7 mouse cellular contexts compared by ENCODE assay signal in genomic region chr12:108244778-108245177, GRCm38 (mm10). TPM values are rescaled to one million over a fixed set of nuclear protein-coding genes. Genes with fewer than 3 reads are reported as not detected.
DNase-seq lines count a peak whose midpoint lies in the region; ATAC-seq and TF ChIP-seq lines count a peak whose summit lies in the region.

No protein-coding gene starts in this region.

- H3K36me3 ChIP-seq in embryonic facial prominence, embryonic 10.5 days (replicated peaks), result peaks cover 11% of the 10 kb centered on the region; the same call in 1 of the 2 replicates
- no peaks in the 10 kb centered on the region for H3K36me3 ChIP-seq in heart, embryonic 13.5 days
- H3K36me3 ChIP-seq in kidney, embryonic 15.5 days, result no peaks in the 10 kb centered on the region
- peaks cover 1% of the 10 kb centered on the region; the same call in 1 of the 2 replicates for H3K36me3 ChIP-seq in small intestine, adult 2 months (ENCODE audit: control insufficient read depth, insufficient read depth, low read length)

- H3K9me3 ChIP-seq in embryonic facial prominence, embryonic 10.5 days, result no peaks in the 10 kb centered on the region
- H3K9me3 ChIP-seq in heart, embryonic 13.5 days, result no peaks in the 10 kb centered on the region
- H3K9me3 ChIP-seq in kidney, embryonic 15.5 days (replicated peaks), result no peaks in the 10 kb centered on the region

- peak; percentile 80 for DNase-seq in adrenal gland, postnatal 25 days
- peak; percentile 46 for DNase-seq in embryonic facial prominence, embryonic 10.5 days (ENCODE audit: low spot score)
- DNase-seq in lung, postnatal 10 days, result peak; percentile 89

- peak overlapping the region; percentile 64 for H3K4me2 ChIP-seq in heart, embryonic 13.5 days
- peak overlapping the region; percentile 32; the same call in 1 of the 2 replicates for H3K4me2 ChIP-seq in kidney, embryonic 15.5 days

- ATAC-seq in heart, embryonic 13.5 days (ENCODE audit: extremely low read depth, insufficient number of reproducible peaks, low FRiP score, low TSS enrichment), result 0 out of 2 replicates have a peak, but pooled peaks have one; percentile 2
- ATAC-seq in kidney, embryonic 15.5 days (replicated peaks; ENCODE audit: low FRiP score), result peak; percentile 21
- no peak for ATAC-seq in erythroid progenitor cell, adult 5-6 weeks (replicated peaks; ENCODE audit: low FRiP score, poor library complexity, severe bottlenecking)

- TF ChIP-seq CTCF in small intestine, adult 2 months (IDR thresholded peaks at IDR 0.05; ENCODE audit: extremely low read depth, insufficient read length, insufficient replicate concordance, low read depth, low read length), result no peak

- H3K27ac ChIP-seq in embryonic facial prominence, embryonic 10.5 days (replicated peaks), result peak overlapping the region; percentile 84
- peak overlapping the region; percentile 95 for H3K27ac ChIP-seq in heart, embryonic 13.5 days (replicated peaks)
- peak overlapping the region; percentile 77 for H3K27ac ChIP-seq in kidney, embryonic 15.5 days
- peak overlapping the region; percentile 82 for H3K27ac ChIP-seq in small intestine, adult 2 months (ENCODE audit: insufficient read depth, low read depth, low read length)

- peak overlapping the region; percentile 29; the same call in 1 of the 2 replicates for H3K4me3 ChIP-seq in embryonic facial prominence, embryonic 10.5 days
- peak overlapping the region; percentile 26; the same call in 1 of the 2 replicates for H3K4me3 ChIP-seq in heart, embryonic 13.5 days
- H3K4me3 ChIP-seq in kidney, embryonic 15.5 days (replicated peaks), result no peak overlapping the region
- H3K4me3 ChIP-seq in small intestine, adult 2 months (ENCODE audit: low read depth, low read length), result peak overlapping the region; percentile 6; the same call in 1 of the 2 replicates

- WGBS in embryonic facial prominence, embryonic 10.5 days, result 9% methylated on average over 8 of the region's 8 CpGs
- 2% methylated on average over 8 of the region's 8 CpGs for WGBS in heart, embryonic 13.5 days
- WGBS in kidney, embryonic 15.5 days, result 4% methylated on average over 8 of the region's 8 CpGs
- WGBS in small intestine, adult 2 months, result 1% methylated on average over 8 of the region's 8 CpGs

- H3K4me1 ChIP-seq in embryonic facial prominence, embryonic 10.5 days, result peaks cover 91% of the 10 kb centered on the region
- H3K4me1 ChIP-seq in heart, embryonic 13.5 days, result peaks cover 96% of the 10 kb centered on the region
- H3K4me1 ChIP-seq in kidney, embryonic 15.5 days, result peaks cover 94% of the 10 kb centered on the region
- peaks cover 61% of the 10 kb centered on the region for H3K4me1 ChIP-seq in small intestine, adult 2 months (ENCODE audit: control insufficient read depth, insufficient read depth, insufficient read length, low read length)

- no peaks in the 10 kb centered on the region for H3K27me3 ChIP-seq in embryonic facial prominence, embryonic 10.5 days (replicated peaks; ENCODE audit: low read depth, poor library complexity, severe bottlenecking)
- H3K27me3 ChIP-seq in heart, embryonic 13.5 days (replicated peaks), result no peaks in the 10 kb centered on the region
- no peaks in the 10 kb centered on the region for H3K27me3 ChIP-seq in kidney, embryonic 15.5 days
- no peaks in the 10 kb centered on the region for H3K27me3 ChIP-seq in small intestine, adult 2 months (ENCODE audit: control insufficient read depth, insufficient read depth, low read length)

- TF ChIP-seq POLR2A in small intestine, adult 2 months (IDR thresholded peaks at IDR 0.05; ENCODE audit: low read depth, low read length), result no peak

- peak overlapping the region; percentile 65 for H3K9ac ChIP-seq in heart, embryonic 13.5 days
- no peak overlapping the region for H3K9ac ChIP-seq in kidney, embryonic 15.5 days

RNA-seq across cellular contexts. Expression of gene Ccdc85c, which starts 30.4 kb away (rescaled TPM):
- total RNA-seq in adrenal gland, postnatal 25 days (2021), result 19.4 and 19.9 TPM in 2 replicates
- 11.4 and 12.1 TPM in 2 replicates for polyA plus RNA-seq in embryonic facial prominence, embryonic 10.5 days (2016; fragmentation: Nextera tagmentation; extraction: Ambion mirVana)
- polyA plus RNA-seq in heart, embryonic 13.5 days (2015; fragmentation: Nextera tagmentation; extraction: Ambion mirVana), result 4.9 and 5.8 TPM in 2 replicates
- polyA plus RNA-seq in kidney, embryonic 15.5 days (2015; fragmentation: Nextera tagmentation; extraction: Ambion mirVana), result 7.7 and 8.1 TPM in 2 replicates
- 58.8 and 100 TPM in 2 replicates for polyA plus RNA-seq in small intestine, adult 2 months (2012; rRNA removed)
- total RNA-seq in erythroid progenitor cell, adult 5-6 weeks (2015; ENCODE audit: low replicate concordance), result not detected in 2 replicates
- 0.64 and 6.3 TPM in 2 replicates for total RNA-seq in erythroid progenitor cell, adult 5-6 weeks (2017; ENCODE audit: low replicate concordance)
